Mouse (Mus musculus): ENCODE results near the gene Zbtb20.

The Zbtb20 gene

DNA sequence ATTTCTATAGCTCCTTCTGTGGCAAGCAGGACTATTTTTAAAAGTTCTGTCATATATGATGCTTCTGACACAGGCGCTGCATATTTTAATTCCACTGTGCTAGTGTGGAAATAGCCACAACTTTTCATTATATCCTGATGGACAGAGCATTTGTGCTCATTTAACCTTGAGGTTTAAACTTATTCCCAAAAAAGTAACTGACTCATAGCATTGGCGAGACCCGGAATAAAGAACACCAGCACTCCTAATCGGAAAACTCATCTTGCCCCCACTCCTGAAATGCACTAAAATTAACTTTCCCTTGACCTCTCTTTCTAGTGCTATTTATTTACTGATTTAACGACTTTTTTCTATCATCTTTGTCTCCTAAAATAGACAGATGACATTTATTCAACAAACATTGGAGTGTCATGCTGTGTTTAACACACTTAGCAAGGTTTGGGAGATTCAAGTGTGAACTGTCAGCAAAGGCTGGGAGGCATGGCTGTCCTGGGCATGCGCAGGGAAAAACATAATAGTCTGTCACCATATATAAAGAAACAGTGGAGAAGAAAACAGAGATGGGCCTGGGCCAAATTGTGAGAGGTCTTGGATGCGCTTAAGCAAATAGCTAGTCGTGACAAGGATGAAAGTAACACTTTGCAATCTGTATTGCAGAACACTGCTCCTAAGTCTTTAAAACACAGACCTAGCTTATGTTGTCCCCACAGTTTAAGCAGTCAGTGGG, 580.9 kb downstream of the Zbtb20 start:
- no peak for DNase-seq (ENCODE audit: low spot score)

DNA sequence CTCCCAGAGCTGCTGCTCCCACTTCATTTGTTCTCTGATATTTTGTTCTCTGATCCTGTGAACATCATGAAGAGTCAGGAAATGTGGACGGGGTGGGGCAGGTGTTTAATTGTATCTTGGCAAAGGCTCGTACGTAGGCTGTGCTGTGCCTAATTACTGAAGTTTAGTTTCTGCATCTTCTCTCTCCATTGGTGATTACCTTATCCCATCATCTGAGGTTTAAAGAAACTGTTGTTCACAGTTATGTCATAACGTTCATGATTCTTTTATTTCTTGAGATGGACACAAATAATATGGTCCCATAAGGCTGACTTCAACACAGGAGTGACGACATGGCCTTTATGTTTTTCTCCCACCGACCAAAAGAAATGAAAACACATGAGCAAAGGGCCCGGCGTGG, 582.1 kb downstream of the Zbtb20 start:
- no peak for DNase-seq (ENCODE audit: low spot score)

DNA sequence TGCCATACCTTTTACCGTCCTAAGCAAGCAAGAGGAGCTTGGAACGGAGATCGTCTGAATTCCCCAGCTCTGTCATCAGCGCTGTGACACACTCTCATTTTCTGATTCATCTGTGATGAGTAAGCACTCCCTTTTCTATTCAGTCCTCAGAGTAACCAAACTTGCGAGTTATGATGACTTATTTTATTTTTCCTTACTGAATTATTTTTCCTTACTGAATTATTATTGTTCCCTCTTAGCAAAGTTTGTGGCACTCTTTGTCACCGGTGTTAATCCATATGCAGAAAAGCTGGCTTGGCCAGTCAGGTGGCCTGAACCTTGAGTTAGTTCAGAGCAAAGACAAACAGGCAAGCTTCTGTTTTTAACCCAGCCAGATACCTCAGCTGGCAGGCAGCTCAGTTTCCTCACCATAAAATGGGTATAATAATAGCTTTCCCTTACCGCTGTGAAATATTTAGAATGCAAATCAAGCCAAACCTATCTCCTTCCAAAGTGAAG, 583.1 kb downstream of the Zbtb20 start:
- DNase-seq (ENCODE audit: low spot score): no peak

DNA sequence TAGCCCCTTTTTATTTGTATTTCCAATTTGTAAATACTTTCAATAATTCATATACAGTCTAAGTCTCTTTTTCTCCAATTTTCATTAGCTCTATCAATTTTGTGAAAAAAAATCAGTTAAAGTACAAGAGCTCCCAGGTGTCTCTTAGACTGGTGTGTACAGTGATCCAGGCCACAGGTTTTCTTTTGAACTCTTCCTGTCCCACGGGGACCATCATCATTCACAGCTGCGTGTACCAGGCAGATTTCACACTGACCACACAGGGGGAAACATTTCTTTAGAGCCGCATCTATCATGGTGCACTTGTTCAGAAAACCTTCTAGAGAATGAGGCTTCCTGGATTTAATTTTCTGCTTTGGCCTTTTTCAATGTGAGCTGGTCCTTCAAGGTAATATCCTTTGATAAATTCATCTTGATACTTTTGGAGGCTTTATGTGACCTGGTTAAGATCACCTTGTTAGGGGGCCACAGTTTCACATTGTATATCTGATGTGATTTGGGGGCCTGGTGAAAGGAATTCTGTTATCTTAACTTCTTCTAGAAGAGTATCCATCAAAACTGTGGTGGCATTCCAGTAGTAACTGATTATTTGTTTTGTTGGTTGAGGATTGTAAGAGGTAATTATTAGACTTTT, 586.2 kb downstream of the Zbtb20 start:
- DNase-seq (ENCODE audit: low spot score): no peak

DNA sequence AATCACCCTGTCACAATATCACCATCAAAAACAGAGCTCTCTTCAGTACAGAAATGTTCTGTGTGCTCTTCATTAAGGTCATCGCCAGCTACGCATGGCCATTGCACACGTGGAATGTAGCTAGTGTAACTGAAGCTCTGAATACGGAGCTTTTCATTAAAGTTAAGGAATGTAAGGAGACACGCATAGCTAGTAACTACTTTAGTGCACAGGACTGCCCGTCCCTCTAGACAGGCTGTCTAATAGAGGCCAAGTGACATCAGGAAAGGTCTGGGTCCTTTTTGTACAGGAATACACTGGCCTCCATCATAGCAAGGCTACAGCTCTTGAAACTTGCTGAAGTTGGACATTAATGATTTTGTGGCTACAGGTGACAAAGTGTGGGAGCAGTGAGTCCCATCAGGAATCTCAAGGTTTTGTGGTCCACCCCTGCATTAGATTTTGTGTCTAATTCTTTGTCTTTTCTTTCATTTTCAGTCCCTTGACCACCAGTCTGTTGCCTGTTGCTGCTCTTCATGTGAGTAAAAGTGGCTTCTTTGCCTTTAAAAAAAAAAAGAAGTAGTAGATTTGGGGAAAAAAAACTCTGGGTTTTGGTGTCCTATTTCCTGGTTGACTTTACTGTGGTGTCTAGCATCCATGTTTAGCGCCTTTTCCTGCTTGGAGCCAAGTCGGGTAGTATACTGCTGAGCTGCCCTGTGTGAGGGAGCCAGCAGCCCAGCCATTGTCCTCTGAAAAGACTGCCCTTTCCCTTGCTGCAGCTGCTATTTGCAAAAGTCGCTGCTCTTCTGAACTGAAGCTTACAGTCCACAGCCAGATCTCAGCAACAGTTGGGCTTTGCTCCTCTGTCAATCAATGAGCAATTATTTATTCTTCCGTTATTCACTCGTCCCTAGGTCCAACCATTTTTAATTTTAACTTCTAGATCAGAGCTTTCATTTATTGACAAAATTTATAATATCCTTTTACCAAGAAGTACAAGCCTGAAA, 587.1 kb downstream of the Zbtb20 start:
- DNase-seq (ENCODE audit: low spot score): no peak

DNA sequence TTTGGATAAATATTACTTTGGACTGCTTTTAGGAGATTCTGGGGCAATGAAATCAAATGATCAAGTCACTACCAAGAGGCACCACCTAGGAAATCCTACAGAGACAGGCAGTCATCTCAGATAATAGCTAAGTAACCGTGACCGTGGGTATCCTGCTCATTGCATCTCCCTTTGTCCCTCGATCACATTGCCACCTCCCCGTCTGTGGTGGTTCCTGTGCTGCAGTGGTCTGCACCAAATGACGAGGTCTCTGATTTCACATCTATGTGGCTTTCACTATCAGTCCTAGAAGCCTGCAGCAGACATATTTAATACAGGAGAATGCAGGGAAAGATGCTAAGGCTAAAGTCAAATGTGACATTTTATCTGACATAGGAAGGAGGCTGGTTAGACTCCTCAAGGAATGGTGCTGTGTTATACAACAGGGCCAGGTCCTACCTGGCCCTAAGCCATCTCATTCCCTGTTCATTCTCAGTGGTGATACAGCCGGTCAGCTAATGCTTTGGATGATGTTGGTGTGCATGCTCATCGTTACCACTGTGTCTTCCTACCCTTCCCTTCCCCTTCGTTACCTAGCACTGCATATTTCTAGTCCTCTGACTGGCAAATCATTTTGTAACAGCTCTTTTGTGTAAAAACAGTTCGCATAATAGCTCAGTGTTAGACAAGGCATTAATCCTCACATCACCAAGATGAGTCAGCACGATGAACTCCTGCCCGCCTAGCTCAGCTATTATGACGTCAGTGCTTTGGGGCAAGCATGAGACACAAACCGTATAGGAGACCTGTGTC, 588.2 kb downstream of the Zbtb20 start:
- DNase-seq (ENCODE audit: low spot score): no peak

DNA sequence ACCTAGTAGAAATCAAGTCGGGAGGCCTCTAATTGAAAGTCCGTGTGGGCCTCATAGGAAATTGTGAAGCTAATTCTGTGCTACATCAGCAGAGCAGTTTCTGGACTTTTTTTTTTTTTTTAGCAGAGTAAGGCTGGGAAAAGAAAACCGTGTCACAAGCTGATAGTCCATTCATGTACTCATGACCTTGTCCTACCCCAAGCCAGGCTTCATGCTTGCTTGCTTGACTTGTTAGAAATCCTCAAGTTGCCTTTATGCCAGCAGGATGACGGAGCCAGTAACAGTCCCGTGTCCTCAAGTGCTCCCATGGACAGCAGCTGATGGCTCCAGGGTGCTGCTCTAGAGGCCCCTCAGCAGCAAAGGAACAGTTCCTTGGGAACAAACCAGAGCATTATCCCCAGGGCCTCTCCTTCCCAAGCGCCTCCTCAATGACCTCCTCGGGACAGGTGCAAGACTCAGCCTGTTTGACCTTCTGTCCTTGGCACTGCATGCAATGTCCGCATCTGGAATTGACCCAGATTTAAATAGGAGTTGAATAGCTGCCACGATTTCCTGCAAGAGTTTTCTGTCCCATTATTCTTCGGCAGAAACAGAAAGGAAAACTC, 588.9 kb downstream of the Zbtb20 start:
- no peak for DNase-seq (ENCODE audit: low spot score)

DNA sequence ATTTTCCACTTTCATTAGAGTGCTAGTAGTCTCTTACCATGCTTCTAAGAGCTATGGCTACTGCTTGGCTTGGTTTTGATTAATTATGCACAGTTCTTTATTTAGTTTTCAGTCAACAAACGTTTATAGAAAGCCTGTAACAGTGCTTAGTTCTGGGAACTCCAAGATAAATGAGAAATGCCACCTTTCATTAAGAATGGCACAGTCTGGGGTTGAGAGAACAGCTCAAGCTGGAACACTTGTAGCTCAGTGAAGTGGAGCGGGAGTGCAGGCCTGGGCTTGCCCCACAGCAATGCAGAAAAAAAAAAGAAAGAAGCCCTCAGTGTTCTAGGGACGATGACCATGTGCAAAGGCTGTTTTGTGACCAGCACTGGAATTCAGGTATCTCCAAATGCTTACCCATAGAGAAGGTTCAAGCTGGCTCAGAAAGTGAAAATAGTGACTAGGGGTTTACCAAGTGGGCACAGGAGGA, 589.7 kb downstream of the Zbtb20 start:
- DNase-seq (ENCODE audit: low spot score): no peak

DNA sequence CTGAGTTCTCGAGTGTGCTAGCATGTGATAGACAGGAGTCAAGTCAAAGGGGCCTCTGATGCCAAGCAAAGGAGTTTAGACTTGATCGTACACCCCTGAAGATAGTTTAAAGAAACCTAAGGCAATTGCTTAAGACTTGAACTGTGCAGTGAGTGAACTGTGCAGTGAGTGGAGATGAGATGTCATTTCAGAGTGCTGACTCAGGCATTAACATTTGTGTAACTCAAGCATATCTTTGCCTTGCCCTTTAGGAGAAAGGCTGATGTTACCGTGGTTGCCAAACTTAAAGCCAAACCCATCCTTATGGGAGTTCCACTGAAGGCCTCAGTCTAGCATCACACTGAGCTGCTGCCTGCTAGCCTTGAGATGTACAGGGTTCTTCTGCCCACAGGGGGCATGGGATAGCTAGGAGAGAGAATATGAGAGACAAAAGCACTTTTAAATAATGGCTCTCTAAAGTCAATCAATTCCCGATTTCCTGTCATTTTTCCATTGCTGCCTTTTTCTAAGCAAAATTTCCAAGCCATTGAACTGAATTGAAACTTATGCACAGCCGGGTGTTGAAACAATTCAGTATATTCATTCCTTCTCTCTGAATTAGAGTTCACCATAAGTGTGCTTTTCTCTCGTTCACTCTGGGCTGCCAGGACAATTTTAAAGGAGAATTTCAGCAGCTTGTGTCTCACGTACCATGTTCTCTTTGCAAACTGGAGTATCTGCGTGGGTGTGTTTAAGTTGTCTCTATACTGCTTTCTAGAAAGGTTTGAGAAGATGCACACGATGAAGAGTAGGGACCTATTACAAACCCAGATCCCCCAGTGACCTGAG, 590.5 kb downstream of the Zbtb20 start:
- no peak for DNase-seq (ENCODE audit: low spot score)

DNA sequence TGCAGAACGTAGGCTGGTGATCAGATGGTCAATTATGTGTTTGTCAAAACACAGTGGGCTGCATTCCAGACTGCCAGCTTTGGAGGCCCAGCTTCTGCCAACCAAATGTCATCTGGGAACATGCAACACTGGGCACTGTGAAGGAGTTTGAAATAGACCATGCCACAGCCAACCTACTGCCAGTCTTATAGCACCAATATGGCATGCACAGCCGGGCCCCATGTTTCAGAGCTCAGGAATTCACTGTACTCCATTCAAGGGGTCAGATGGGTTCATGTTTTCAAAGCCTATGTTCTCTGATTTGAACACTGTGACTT, 591.0 kb downstream of the Zbtb20 start:
- no peak for DNase-seq (ENCODE audit: low spot score)

DNA sequence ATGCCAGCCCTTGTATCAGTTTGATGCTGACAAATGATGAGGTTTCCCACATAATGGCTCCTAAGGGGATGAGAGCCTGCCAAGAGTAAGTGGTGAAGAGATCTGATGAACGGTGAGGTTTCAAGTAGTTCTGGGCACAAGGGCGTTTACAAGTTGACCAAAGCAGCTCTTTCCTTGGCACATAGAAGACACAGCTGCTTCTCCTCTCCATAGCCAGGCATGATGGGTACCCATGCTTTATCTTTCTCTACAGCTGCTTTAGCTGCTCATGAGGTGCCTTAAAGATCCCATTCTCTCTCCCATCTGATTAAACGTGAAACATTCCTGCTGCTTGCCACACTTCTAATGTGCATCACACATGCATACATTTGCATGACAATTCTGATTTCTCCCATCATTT, 595.4 kb downstream of the Zbtb20 start:
- DNase-seq (ENCODE audit: low spot score): no peak

DNA sequence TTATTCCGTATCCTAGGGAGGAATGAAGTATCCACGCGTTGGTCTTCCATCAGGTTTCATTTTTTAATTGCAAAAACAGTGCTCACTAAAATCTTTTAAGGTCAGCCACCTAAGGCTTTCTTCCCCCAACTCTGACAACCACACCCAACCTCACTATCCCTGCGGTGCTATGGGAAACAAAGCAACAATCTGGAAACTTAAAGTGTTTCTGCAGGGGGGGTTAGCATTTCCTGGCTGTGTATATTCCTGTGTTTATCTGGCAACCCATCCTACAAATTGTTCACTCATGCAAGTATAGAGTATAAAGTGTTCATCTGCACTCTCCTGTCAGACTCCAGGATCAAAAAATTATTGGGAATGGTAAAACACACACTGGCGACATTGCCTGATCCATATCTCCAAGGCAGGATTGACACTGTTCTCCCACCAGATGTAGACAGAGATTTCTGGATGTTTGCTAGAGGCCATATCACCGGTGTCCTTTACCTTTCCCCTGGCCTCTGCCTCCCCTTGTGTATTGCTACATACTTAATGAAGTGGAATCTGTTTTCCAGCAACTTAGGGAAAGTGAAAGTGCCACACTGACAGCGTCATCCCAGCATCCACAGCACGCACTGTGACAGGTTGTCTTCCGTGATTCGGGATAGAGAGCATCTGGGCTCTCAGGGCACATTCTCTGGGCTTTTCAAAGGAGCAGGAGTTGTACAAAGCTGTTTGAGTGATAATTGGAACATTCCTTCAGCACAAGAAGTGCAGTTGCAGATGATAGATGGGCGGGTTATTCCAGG, 599.5 kb downstream of the Zbtb20 start:
- no peak for DNase-seq (ENCODE audit: low spot score)

DNA sequence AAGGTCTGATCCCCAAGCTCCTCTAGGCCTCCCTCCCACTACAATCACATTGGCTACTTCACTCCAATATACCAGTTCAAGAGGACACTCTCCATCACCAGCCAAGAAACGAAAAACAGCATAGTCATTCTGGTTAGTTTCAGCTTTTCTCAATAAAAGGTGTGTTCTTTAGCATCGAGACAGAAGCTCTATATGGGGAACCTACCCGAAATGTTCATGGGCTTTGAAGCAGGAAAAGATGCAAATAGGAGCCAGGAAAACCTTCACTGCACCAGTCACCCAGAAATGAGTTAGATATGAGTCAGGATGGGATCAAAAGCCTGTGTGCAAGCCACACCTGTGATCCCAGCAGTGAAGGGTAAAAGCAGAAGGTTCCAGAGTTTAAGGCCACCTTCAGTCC, 601.2 kb downstream of the Zbtb20 start:
- no peak for DNase-seq (ENCODE audit: low spot score)

DNA sequence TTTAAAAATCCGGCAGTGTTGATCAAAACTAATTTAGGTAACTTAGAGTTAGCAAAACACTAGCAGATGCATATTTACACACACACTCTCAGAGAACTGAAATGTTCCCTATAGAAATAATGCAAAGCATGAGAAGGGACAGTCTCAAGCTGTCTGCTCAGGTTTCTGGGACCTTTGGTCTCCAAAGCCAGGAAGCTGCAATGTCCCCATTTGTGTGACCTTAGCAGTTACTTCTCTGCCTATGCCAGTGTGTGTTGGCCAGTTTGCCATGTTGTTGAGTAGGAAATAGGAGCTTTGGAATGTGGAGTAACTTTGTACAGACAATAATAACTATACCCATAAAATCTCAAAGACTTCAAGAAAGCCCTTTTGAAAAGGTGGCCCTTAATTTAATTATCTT, 602.7 kb downstream of the Zbtb20 start:
- no peak for DNase-seq (ENCODE audit: low spot score)

DNA sequence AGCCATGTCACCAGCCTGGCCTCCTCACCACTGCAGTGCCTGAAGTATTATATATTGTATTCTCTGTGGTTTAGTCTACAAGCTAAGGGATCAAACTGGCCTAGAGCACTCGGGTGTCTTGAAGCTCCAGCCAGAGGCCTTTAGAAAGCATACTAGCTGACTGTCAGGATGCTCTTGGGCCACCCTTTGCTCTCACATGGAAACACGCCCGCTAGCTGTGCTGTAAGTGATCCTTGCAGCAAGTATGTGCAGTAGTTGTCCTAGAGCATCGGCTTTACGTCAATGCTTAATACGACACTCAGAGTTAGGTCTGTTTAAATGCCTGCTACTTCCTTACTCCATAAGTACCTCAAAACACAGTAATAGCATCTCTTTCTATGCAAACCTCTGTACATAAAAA, 604.9 kb downstream of the Zbtb20 start:
- no peak for DNase-seq (ENCODE audit: low spot score)

DNA sequence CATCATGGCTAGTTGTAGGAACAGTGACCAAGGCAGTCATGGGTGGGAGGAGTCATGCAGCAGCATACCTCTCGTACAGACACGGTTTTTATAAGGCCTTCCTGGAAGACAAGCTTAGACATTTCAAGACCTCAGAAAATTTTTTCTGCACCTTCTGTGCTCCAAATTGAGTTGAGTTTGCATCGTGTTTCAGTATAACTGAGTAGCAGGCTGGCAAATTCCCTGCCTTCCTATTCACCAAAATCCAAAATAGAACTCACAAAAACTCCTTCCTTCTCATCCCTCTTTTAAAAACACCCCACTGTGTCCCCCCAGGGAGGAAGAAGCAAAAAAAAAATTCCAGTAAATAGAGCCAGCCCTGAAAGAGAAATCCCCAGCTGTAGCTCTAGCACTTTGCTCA, 606.4 kb downstream of the Zbtb20 start:
- DNase-seq (ENCODE audit: low spot score): no peak

DNA sequence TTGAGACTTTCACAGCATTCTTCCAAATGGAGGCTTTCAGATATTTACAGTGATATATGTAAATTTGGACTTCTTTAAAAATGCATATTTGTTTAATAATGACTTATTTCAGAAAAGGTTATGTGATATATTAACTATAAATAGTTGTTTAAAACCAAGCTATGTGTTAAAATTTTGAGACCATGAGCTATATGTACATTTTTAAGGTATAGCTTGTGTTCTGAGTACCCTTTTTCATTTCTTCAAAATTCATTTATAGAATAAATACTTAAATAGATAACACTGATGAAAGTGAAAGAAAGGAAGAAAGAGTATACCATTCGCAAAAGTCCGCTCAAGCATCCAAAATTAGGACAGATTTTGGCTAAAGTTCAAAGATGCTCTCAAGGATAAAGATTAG, 607.1 kb downstream of the Zbtb20 start:
- DNase-seq (ENCODE audit: low spot score): no peak

DNA sequence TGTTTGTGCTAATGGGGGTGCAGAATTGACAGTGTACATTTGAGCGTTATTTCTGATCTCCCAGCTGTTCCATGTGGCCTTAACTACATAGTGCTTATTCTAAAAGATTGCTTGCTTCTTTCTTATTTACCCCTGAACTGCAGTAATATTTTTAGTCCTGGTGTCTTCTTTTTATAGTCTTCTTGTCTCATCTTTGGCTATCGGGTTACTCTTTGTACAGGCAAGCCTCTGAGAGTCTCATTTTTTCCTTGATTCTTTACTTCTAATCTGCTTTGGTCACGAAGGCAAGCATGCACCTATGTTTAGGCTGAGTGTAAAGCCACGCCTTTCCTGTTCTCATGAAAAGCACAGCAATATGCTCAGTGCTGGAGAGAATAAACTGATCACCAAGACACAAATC, 608.7 kb downstream of the Zbtb20 start:
- no peak for DNase-seq (ENCODE audit: low spot score)

DNA sequence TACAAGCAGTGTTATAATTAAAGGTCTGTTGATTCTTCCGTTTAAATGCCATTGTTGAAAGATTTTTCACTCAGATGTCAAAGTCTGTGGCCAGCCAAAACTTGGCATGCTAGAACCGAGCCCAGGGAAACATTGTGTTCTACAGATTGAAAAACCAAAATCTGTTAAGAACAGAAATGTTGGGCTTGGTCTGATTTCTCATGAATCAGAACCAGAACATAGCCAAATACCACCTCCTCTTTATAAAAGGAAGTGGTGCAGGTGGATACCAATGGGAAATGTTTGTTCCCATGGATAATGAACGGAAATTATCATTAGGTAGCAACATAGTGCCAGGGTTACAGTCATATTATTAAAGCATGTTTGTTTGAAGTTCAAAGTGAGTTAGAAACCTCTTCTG, 613.7 kb downstream of the Zbtb20 start:
- no peak for DNase-seq (ENCODE audit: low spot score)

DNA sequence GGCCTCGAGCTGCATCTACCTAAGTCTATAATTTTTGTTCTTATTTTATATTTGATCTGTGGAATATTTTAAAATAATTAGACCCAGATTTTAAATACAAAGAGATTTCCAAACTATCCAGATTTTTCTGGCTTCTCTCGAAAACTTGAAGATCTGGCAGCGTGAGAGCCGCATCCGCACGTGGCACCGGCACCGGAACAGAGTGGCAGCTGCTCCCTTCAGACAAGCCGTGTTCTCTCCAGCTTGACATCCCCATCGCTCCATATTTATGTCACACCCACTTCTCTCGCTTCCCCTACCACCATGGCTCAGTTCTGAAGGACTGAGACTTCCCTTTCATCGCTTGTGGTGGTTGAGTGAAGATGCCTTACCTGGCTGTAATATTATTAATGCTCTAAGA, 614.3 kb downstream of the Zbtb20 start:
- DNase-seq (ENCODE audit: low spot score): no peak

Data from T-cell, adult 2 months (primary cell).